1 mouse cellular context compared by ENCODE assay signal in genomic region chr13:112311611-112312010, GRCm38 (mm10). TPM values are rescaled to one million over a fixed set of nuclear protein-coding genes. Genes with fewer than 3 reads are reported as not detected.
"Had no signal": no experiment of that assay in that cellular context is flagged by ENCODE, and none has a peak within 500 bp of the region (broad histone marks: within the 10 kb centered on the region; RNA-seq: fewer than 3 reads in every experiment).

No protein-coding gene starts in this region.

RNA-seq across cellular contexts. Expression of gene Ankrd55, which starts 23.4 kb away (rescaled TPM):
- total RNA-seq: megakaryocyte progenitor cell, adult 5-6 weeks had no signal
